Mouse (Mus musculus): ENCODE measurements at regions not wholly inside any gene's neighbourhood (a gene's known extent, or its start where the extent isn't known, plus 50 kb on each side); places are given as distances from the start of the nearest gene placed in this dataset.

GRCm38 (mm10) chr8:88452501-88452847, 68.7 kb upstream of the Nkd1 start:
- no peaks in the 10 kb centered on the region for H3K36me3 ChIP-seq (ENCODE audit: control insufficient read depth, insufficient read depth)
- no peak overlapping the region for H3ac ChIP-seq (ENCODE audit: control insufficient read depth, insufficient read length)
- no peak overlapping the region for H3K4me3 ChIP-seq
- H3K27me3 ChIP-seq (ENCODE audit: control insufficient read depth, insufficient read depth, insufficient read length): peaks cover 61% of the 10 kb centered on the region
- H3K79me2 ChIP-seq (ENCODE audit: control insufficient read depth, insufficient read depth): no peaks in the 10 kb centered on the region
- TF ChIP-seq USF1 (IDR thresholded peaks at IDR 0.05; ENCODE audit: low read depth) (no peak), MYOG (IDR thresholded peaks at IDR 0.05; ENCODE audit: control insufficient read depth in 1 of 3, insufficient read depth in 1 of 3, insufficient read length in 2 of 3, low read depth in 2 of 3) (no peak), TCF3 (IDR thresholded peaks at IDR 0.05; ENCODE audit: insufficient read length, low read depth) (no peak), REST (IDR thresholded peaks at IDR 0.05; ENCODE audit: insufficient read depth, insufficient read length) (no peak), SRF (IDR thresholded peaks at IDR 0.05; ENCODE audit: control insufficient read depth, insufficient read length, low read depth) (no peak), E2F4 (IDR thresholded peaks at IDR 0.05; ENCODE audit: insufficient read depth) (no peak), TCF12 (IDR thresholded peaks at IDR 0.05; ENCODE audit: insufficient read depth, poor library complexity, severe bottlenecking) (no peak), POLR2AphosphoS2 (IDR thresholded peaks at IDR 0.05; ENCODE audit: insufficient read length, low read depth) (no peak), MAX (IDR thresholded peaks at IDR 0.05; ENCODE audit: low read depth) (no peak), POLR2A (IDR thresholded peaks at IDR 0.05; ENCODE audit: insufficient read length, low read depth) (no peak), CEBPB (IDR thresholded peaks at IDR 0.05; ENCODE audit: insufficient read depth, poor library complexity, severe bottlenecking) (no peak), MYOD1 (IDR thresholded peaks at IDR 0.05; ENCODE audit: control insufficient read depth in 1 of 3, insufficient read length in 2 of 3, low read depth in 2 of 3) (no peak)
- no peak overlapping the region for H3K4me2 ChIP-seq (ENCODE audit: low read depth)

- Histone ChIP-seq H3K36me3 (ENCODE audit: control insufficient read depth, insufficient read depth) (no peaks in the 10 kb centered on the region), H3K27me3 (ENCODE audit: control insufficient read depth, insufficient read depth, insufficient read length) (peaks cover 51% of the 10 kb centered on the region), H3K4me3 (no peak overlapping the region), H3K79me2 (ENCODE audit: control insufficient read depth, insufficient read depth) (no peaks in the 10 kb centered on the region), H3ac (ENCODE audit: control insufficient read depth, insufficient read length) (no peak overlapping the region), H3K4me2 (ENCODE audit: low read depth) (no peak overlapping the region)
- no peak for TF ChIP-seq REST (IDR thresholded peaks at IDR 0.05; ENCODE audit: insufficient read depth, insufficient read length)
- no peak for TF ChIP-seq TCF12 (IDR thresholded peaks at IDR 0.05; ENCODE audit: insufficient read depth, poor library complexity, severe bottlenecking)
- TF ChIP-seq MAX (IDR thresholded peaks at IDR 0.05; ENCODE audit: low read depth): no peak
- no peak for TF ChIP-seq POLR2A (IDR thresholded peaks at IDR 0.05; ENCODE audit: insufficient read length, low read depth)
Observed at GRCm38 (mm10) chr8:88454048-88454696, 67.0 kb upstream of the Nkd1 start.

- Histone ChIP-seq H3ac (ENCODE audit: control insufficient read depth, insufficient read length) (no peak overlapping the region), H3K79me2 (ENCODE audit: control insufficient read depth, insufficient read depth) (no peaks in the 10 kb centered on the region), H3K4me3 (no peak overlapping the region), H3K36me3 (ENCODE audit: control insufficient read depth, insufficient read depth) (no peaks in the 10 kb centered on the region), H3K4me2 (ENCODE audit: low read depth) (no peak overlapping the region), H3K27me3 (ENCODE audit: control insufficient read depth, insufficient read depth, insufficient read length) (peaks cover 43% of the 10 kb centered on the region)
- no peak for TF ChIP-seq TCF3 (IDR thresholded peaks at IDR 0.05; ENCODE audit: insufficient read length, low read depth)
- TF ChIP-seq MYOD1 (IDR thresholded peaks at IDR 0.05; ENCODE audit: control insufficient read depth in 1 of 3, insufficient read length in 2 of 3, low read depth in 2 of 3): no peak
- TF ChIP-seq POLR2AphosphoS2 (IDR thresholded peaks at IDR 0.05; ENCODE audit: insufficient read length, low read depth): no peak
- no peak for TF ChIP-seq TCF12 (IDR thresholded peaks at IDR 0.05; ENCODE audit: insufficient read depth, poor library complexity, severe bottlenecking)
- no peak for TF ChIP-seq MYOG (IDR thresholded peaks at IDR 0.05; ENCODE audit: control insufficient read depth in 1 of 3, insufficient read depth in 1 of 3, insufficient read length in 2 of 3, low read depth in 2 of 3)
- TF ChIP-seq POLR2A (IDR thresholded peaks at IDR 0.05; ENCODE audit: insufficient read length, low read depth): no peak
Observed at GRCm38 (mm10) chr8:88454906-88455305, 66.2 kb upstream of the Nkd1 start.

GRCm38 (mm10) chr8:88455434-88456020, 65.6 kb upstream of the Nkd1 start:
- H3ac ChIP-seq (ENCODE audit: control insufficient read depth, insufficient read length): no peak overlapping the region
- no peaks in the 10 kb centered on the region for H3K36me3 ChIP-seq (ENCODE audit: control insufficient read depth, insufficient read depth)
- TF ChIP-seq POLR2A (IDR thresholded peaks at IDR 0.05; ENCODE audit: insufficient read length, low read depth) (no peak), MYOG (IDR thresholded peaks at IDR 0.05; ENCODE audit: control insufficient read depth in 1 of 3, insufficient read depth in 1 of 3, insufficient read length in 2 of 3, low read depth in 2 of 3) (no peak), POLR2AphosphoS2 (IDR thresholded peaks at IDR 0.05; ENCODE audit: insufficient read length, low read depth) (no peak), CEBPB (IDR thresholded peaks at IDR 0.05; ENCODE audit: insufficient read depth, poor library complexity, severe bottlenecking) (no peak), E2F4 (IDR thresholded peaks at IDR 0.05; ENCODE audit: insufficient read depth) (no peak), SRF (IDR thresholded peaks at IDR 0.05; ENCODE audit: control insufficient read depth, insufficient read length, low read depth) (no peak), REST (IDR thresholded peaks at IDR 0.05; ENCODE audit: insufficient read depth, insufficient read length) (no peak), TCF3 (IDR thresholded peaks at IDR 0.05; ENCODE audit: insufficient read length, low read depth) (no peak), TCF12 (IDR thresholded peaks at IDR 0.05; ENCODE audit: insufficient read depth, poor library complexity, severe bottlenecking) (no peak), USF1 (IDR thresholded peaks at IDR 0.05; ENCODE audit: low read depth) (no peak), MYOD1 (IDR thresholded peaks at IDR 0.05; ENCODE audit: control insufficient read depth in 1 of 3, insufficient read length in 2 of 3, low read depth in 2 of 3) (no peak), MAX (IDR thresholded peaks at IDR 0.05; ENCODE audit: low read depth) (no peak)
- H3K79me2 ChIP-seq (ENCODE audit: control insufficient read depth, insufficient read depth): no peaks in the 10 kb centered on the region
- H3K4me3 ChIP-seq: no peak overlapping the region
- no peak overlapping the region for H3K4me2 ChIP-seq (ENCODE audit: low read depth)
- H3K27me3 ChIP-seq (ENCODE audit: control insufficient read depth, insufficient read depth, insufficient read length): peaks cover 37% of the 10 kb centered on the region

- Histone ChIP-seq H3K4me2 (ENCODE audit: low read depth) (no peak overlapping the region), H3ac (ENCODE audit: control insufficient read depth, insufficient read length) (no peak overlapping the region), H3K36me3 (ENCODE audit: control insufficient read depth, insufficient read depth) (no peaks in the 10 kb centered on the region), H3K4me3 (no peak overlapping the region), H3K27me3 (ENCODE audit: control insufficient read depth, insufficient read depth, insufficient read length) (peaks cover 28% of the 10 kb centered on the region), H3K79me2 (ENCODE audit: control insufficient read depth, insufficient read depth) (no peaks in the 10 kb centered on the region)
- no peak for TF ChIP-seq TCF3 (IDR thresholded peaks at IDR 0.05; ENCODE audit: insufficient read length, low read depth)
- no peak for TF ChIP-seq SRF (IDR thresholded peaks at IDR 0.05; ENCODE audit: control insufficient read depth, insufficient read length, low read depth)
- no peak for TF ChIP-seq REST (IDR thresholded peaks at IDR 0.05; ENCODE audit: insufficient read depth, insufficient read length)
- TF ChIP-seq TCF12 (IDR thresholded peaks at IDR 0.05; ENCODE audit: insufficient read depth, poor library complexity, severe bottlenecking): no peak
- no peak for TF ChIP-seq MAX (IDR thresholded peaks at IDR 0.05; ENCODE audit: low read depth)
- TF ChIP-seq MYOD1 (IDR thresholded peaks at IDR 0.05; ENCODE audit: control insufficient read depth in 1 of 3, insufficient read length in 2 of 3, low read depth in 2 of 3): no peak
- no peak for TF ChIP-seq POLR2AphosphoS2 (IDR thresholded peaks at IDR 0.05; ENCODE audit: insufficient read length, low read depth)
- TF ChIP-seq CEBPB (IDR thresholded peaks at IDR 0.05; ENCODE audit: insufficient read depth, poor library complexity, severe bottlenecking): no peak
- no peak for TF ChIP-seq POLR2A (IDR thresholded peaks at IDR 0.05; ENCODE audit: insufficient read length, low read depth)
- TF ChIP-seq USF1 (IDR thresholded peaks at IDR 0.05; ENCODE audit: low read depth): no peak
- no peak for TF ChIP-seq E2F4 (IDR thresholded peaks at IDR 0.05; ENCODE audit: insufficient read depth)
Observed at GRCm38 (mm10) chr8:88459197-88459596, 62.0 kb upstream of the Nkd1 start.
